Mouse (Mus musculus) limb, embryonic 12.5 days (tissue): ENCODE results near the gene Kng2. TPM values are rescaled to one million over a fixed set of nuclear protein-coding genes. Genes with fewer than 3 reads are reported as not detected.
A peak's percentile ranks its signal among the peaks of the same experiment; 100 is the strongest.
"Not testable (repeated sequence)": the region's sequence is repeated elsewhere in the genome, so short reads cannot be mapped to it uniquely, and the experiment has no call there.

Experiments
- ATAC-seq: fragments of 200-750 bp; cut with Nextera tagmentation; 2 replicates; pipeline ENCODE4 v1.8.0; 2017; ENCODE audit warnings: low read depth, moderate TSS enrichment; ENCODE audit not compliant: insufficient number of reproducible peaks, insufficient read depth, low FRiP score, low TSS enrichment
- H3K27ac ChIP-seq: fragments of 300-500 bp; sonication (generic); 2 replicates; pipeline ENCODE4 v1.5.1; 2016; ENCODE audit warnings: mild to moderate bottlenecking, moderate library complexity
- H3K27me3 ChIP-seq: fragments of 300-500 bp; sonication (generic); 2 replicates; pipeline ENCODE4 v1.6.1; 2016; ENCODE audit warnings: mild to moderate bottlenecking, moderate library complexity
- H3K36me3 ChIP-seq: fragments of 300-500 bp; sonication (generic); 2 replicates; pipeline ENCODE4 v1.6.1; 2016; ENCODE audit warnings: mild to moderate bottlenecking, moderate library complexity
- H3K4me1 ChIP-seq: fragments of 300-500 bp; sonication (generic); replicated peaks from 2 replicates; pipeline ENCODE4 v1.6.1; 2016
- H3K4me2 ChIP-seq: fragments of 300-500 bp; sonication (generic); 2 replicates; pipeline ENCODE4 v1.6.1; 2016; ENCODE audit warnings: mild to moderate bottlenecking, moderate library complexity
- H3K4me3 ChIP-seq: fragments of 300-500 bp; sonication (generic); replicated peaks from 2 replicates; pipeline ENCODE4 v1.5.1; 2016; ENCODE audit warnings: mild to moderate bottlenecking
- H3K9ac ChIP-seq: fragments of 300-500 bp; sonication (generic); replicated peaks from 2 replicates; pipeline ENCODE4 v1.6.1; 2016; ENCODE audit warnings: mild to moderate bottlenecking, moderate library complexity
- H3K9me3 ChIP-seq: fragments of 300-500 bp; sonication (generic); 2 replicates; pipeline ENCODE4 v1.6.1; 2016; ENCODE audit warnings: mild to moderate bottlenecking, moderate library complexity
- WGBS: fragments of 180-500 bp; shearing (Covaris S2); methylation state at CpG from one replicate; pipeline ENCODE4 v1.1.7; 2016; 5-methylcytosine and 5-hydroxymethylcytosine counted together
- polyA plus RNA-seq: library from polyadenylated mRNA; unstranded; fragments of >200 nt; fragmentation: Nextera tagmentation; extraction: Ambion mirVana; gene quantifications from 2 replicates; pipeline ENCODE4 v1.2.1, GENCODE M21; 2016

Gene Kng2
- polyA plus RNA-seq, 1 experiment from 2014 or later = not detected

DNA sequence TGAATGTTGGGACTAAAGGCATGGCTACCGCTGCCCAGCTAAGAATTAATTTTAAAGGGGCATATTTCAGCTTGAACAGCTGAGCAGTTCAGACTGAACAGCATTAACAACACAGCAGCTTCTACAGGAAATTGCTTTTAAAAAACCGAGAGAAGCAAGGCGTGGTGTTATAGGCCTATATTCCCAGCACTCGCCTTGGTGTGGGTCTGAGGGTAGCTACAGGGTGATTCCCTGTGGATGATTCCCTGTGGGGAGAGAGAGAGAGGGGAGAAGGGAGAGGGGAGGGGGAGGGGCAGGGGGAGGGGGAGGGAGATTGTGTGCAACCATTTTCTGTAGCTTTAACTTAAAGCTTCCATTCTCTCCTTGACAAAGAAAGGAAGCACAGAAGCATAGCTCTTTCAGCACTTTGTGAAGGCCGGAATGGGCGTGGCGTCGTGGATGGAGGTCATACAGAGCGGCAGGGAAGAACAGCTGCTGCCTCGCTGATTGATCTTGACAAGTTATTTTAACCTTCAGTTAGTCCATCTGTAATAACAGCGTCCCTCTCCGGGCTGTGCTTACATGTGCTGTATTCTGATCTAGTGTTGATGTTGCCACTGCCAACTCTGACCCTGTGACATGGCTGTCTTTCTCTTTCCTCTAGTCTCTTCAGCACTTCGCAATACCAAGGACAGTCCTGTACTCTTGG lies 73.7 kb downstream of the Kng2 start:
- Histone ChIP-seq H3K36me3 (no peaks in the 10 kb centered on the region), H3K9me3 (no peaks in the 10 kb centered on the region), H3K27me3 (no peaks in the 10 kb centered on the region), H3K4me1 (no peaks in the 10 kb centered on the region), H3K27ac (no peak overlapping the region), H3K4me3 (no peak overlapping the region), H3K9ac (no peak overlapping the region), H3K4me2 (no peak overlapping the region)
- no peak for ATAC-seq
- WGBS = 69% methylated on average over 13 of the region's 13 CpGs

- no peaks in the 10 kb centered on the region for H3K4me1 ChIP-seq
- H3K4me2 ChIP-seq = no peak overlapping the region
- no peak overlapping the region for H3K9ac ChIP-seq
- H3K27ac ChIP-seq = no peak overlapping the region
- H3K4me3 ChIP-seq = no peak overlapping the region
- no peaks in the 10 kb centered on the region for H3K27me3 ChIP-seq
- 42% methylated on average over 4 of the region's 4 CpGs for WGBS
- no peaks in the 10 kb centered on the region for H3K9me3 ChIP-seq
- ATAC-seq = no peak
- H3K36me3 ChIP-seq = no peaks in the 10 kb centered on the region
Observed at GRCm38 (mm10) chr16:22953069-22953468, 76.2 kb downstream of the Kng2 start.

GRCm38 (mm10) chr16:22950840-22951395 lies 78.4 kb downstream of the Kng2 start, which contains the start of gene Hrg:
Gene Hrg (plus strand): TSS chr16:22951072.
- WGBS = 93% methylated on average over 6 of the region's 6 CpGs
- H3K4me1 ChIP-seq = no peaks in the 10 kb centered on the region
- no peak within 1 kb of the TSS for H3K4me2 ChIP-seq
- 0 out of 2 replicates have a peak within 1 kb of the TSS, but pooled peaks have one; percentile 27 for H3K9ac ChIP-seq
- H3K27me3 ChIP-seq = no peaks in the 10 kb centered on the region
- no peaks in the 10 kb centered on the region for H3K9me3 ChIP-seq
- ATAC-seq = no peak
- no peaks in the 10 kb centered on the region for H3K36me3 ChIP-seq
- H3K27ac ChIP-seq = no peak within 1 kb of the TSS
- H3K4me3 ChIP-seq = no peak within 1 kb of the TSS

DNA sequence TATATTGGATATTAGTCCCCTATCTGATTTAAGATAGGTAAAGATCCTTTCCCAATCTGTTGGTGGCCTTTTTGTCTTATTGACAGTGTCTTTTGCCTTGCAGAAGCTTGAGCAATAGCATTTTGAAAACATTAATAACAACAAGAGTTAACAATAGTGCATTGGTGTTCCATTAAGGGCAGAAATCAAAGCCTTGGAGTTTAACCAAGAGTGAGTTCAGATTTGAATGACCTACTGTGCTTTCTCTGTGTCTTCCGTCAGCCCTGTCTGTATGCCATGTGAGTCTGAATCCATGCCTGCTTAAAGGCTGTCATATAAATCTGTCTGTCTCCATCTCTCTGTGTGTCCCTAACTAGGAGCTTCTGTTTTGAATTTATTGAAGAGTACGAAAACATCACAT lies 81.9 kb downstream of the Kng2 start:
- 83% methylated on average over 2 of the region's 2 CpGs for WGBS

DNA sequence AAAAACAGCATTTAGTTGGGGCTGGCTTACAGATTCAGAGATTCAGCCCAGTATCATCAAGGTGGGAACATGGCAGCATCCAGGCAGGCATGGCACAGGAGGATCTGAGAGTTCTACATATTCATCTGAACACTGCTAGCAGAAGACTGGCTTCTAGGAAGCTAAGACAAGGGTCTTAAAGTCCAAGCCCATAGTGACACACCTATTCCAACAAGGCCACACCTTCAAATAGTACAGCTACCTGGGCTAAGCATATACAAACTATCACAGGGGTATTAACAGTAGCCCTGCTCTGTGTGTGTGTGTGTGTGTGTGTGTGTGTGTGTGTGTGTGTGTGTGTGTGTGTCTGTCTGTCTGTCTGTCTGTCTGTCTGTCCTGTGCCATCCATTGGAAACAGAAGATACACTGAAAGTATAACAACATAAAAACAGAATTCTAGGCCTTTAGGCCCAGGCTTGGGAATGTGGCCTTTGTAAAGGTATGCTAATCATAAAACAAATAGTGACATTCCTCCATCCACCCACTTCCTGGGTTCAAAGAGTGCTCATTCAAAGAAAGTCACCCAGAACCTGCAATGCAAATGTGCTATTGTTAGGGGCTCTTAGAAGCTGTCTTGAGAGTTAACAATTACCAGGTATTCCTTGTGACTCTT lies 87.3 kb downstream of the Kng2 start:
- not testable (repeated sequence) for H3K27ac ChIP-seq, ATAC-seq, H3K4me2 ChIP-seq, H3K4me3 ChIP-seq, H3K27me3 ChIP-seq, H3K9ac ChIP-seq, H3K36me3 ChIP-seq, H3K9me3 ChIP-seq, H3K4me1 ChIP-seq

More for the DNA sequence above, 81.9 kb downstream of the Kng2 start:
- Histone ChIP-seq H3K4me2 (no peak overlapping the region), H3K27me3 (no peaks in the 10 kb centered on the region), H3K9ac (no peak overlapping the region), H3K9me3 (no peaks in the 10 kb centered on the region), H3K4me1 (no peaks in the 10 kb centered on the region), H3K27ac (no peak overlapping the region), H3K4me3 (no peak overlapping the region), H3K36me3 (no peaks in the 10 kb centered on the region)
- no peak for ATAC-seq

DNA sequence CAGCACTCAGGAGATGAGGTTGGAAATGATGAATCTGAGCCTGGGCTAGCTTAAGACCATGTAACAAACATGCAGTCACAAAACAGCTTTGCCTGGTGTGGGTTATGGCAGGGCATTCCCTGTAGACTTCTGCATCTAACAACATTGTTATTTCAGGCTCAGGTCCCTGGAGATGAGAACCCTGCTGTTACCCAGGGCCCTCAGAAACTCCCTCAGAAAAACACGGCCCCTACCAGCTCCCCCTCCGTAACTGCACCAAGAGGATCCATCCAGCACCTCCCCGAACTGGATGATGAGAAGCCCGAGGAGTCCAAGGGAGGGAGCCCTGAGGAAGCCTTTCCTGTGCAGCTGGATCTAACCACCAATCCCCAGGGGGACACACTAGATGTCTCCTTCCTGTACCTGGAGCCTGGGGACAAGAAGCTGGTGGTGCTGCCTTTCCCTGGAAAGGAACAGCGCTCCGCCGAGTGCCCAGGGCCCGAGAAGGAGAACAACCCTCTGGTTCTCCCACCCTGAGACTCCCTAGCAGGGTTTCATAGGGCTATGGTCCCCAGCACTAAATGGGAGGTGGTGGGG lies 90.1 kb downstream of the Kng2 start:
- Histone ChIP-seq H3K27me3 (no peaks in the 10 kb centered on the region), H3K4me1 (no peaks in the 10 kb centered on the region), H3K4me2 (no peak overlapping the region), H3K9ac (no peak overlapping the region), H3K27ac (no peak overlapping the region), H3K4me3 (no peak overlapping the region), H3K36me3 (no peaks in the 10 kb centered on the region), H3K9me3 (no peaks in the 10 kb centered on the region)
- 83% methylated on average over 8 of the region's 8 CpGs for whole genome bisulfite sequencing
- ATAC-seq = no peak

DNA sequence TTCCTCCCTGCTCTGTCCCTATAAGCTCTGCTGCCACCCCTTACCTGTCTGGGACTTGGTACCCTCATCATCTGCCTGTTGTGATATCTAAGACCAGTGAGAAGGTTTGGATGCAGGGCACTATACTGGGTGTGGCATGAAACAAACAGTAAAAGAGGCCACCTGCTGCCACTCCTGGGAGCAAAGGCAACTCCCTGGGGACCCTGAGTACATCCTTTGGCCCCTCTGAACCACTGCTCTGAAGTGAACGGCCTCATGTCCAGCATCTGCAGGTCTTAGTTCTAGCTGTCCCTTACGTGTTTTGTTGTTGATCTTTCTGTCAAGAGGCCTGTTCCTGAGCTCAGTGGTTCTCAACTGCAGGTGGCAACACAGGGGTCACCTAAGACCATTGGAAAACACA lies 90.7 kb downstream of the Kng2 start:
- Histone ChIP-seq H3K27ac (no peak overlapping the region), H3K9ac (no peak overlapping the region), H3K9me3 (no peaks in the 10 kb centered on the region), H3K36me3 (no peaks in the 10 kb centered on the region), H3K4me3 (no peak overlapping the region), H3K4me1 (no peaks in the 10 kb centered on the region), H3K4me2 (no peak overlapping the region), H3K27me3 (no peaks in the 10 kb centered on the region)
- 74% methylated on average over 2 of the region's 2 CpGs for WGBS
- no peak for ATAC-seq

DNA sequence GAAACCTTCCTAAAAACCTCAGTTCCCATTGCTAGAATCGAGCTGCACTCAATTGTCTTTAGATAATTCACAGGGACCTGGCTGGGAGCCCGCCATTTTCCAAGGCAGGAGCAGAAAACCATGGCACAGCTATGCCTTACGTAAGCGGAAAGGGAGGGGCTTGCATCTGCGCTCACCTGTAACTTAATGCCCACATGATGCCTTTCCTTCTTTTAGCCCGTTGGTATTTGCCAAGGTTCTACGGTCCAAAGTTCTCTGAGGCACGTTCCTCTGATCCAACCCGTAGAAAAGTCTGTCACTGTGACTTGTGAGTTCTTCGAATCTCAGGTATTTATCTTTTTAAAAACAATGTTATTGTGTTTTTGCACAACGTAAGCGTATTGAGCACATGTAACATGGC lies 91.7 kb downstream of the Kng2 start:
- Histone ChIP-seq H3K4me2 (no peak overlapping the region), H3K27ac (no peak overlapping the region), H3K4me1 (no peaks in the 10 kb centered on the region), H3K4me3 (no peak overlapping the region), H3K9ac (no peak overlapping the region), H3K36me3 (no peaks in the 10 kb centered on the region), H3K27me3 (no peaks in the 10 kb centered on the region), H3K9me3 (no peaks in the 10 kb centered on the region)
- no peak for ATAC-seq
- 90% methylated on average over 12 of the region's 12 CpGs for WGBS

Other genes with a start within 250 kb of the Kng2 start
- gene Crygs, start 217.9 kb downstream of the Kng2 start, polyA plus RNA-seq = not detected in 2 replicates
- gene Tbccd1, start 171.8 kb downstream of the Kng2 start, polyA plus RNA-seq = 35.2 and 37.0 TPM in 2 replicates
- 96.0 and 102 TPM in 2 replicates for gene Dnajb11, start 171.6 kb downstream of the Kng2 start, polyA plus RNA-seq
- 0.25 and 0.33 TPM in 2 replicates for gene Ahsg, start 138.2 kb downstream of the Kng2 start, polyA plus RNA-seq
- gene Fetub, start 111.1 kb downstream of the Kng2 start, polyA plus RNA-seq = not detected in 2 replicates
- not detected in 2 replicates for gene Hrg, start 78.4 kb downstream of the Kng2 start, polyA plus RNA-seq
- 0.15 and 0.17 TPM in 2 replicates for gene Kng1, start 28.4 kb upstream of the Kng2 start, polyA plus RNA-seq
- 237 and 250 TPM in 2 replicates for gene Eif4a2, start 78.0 kb upstream of the Kng2 start, polyA plus RNA-seq
- 175 and 179 TPM in 2 replicates for gene Rfc4, start 98.3 kb upstream of the Kng2 start, polyA plus RNA-seq
- gene Adipoq, start 117.1 kb upstream of the Kng2 start, polyA plus RNA-seq = not detected in 2 replicates
- gene St6gal1, start 195.3 kb upstream of the Kng2 start, polyA plus RNA-seq = 21.5 and 24.1 TPM in 2 replicates